Mouse (Mus musculus): Measurements from ENCODE around the gene Mrpl44. TPM values are rescaled to one million over a fixed set of nuclear protein-coding genes. Genes with fewer than 3 reads are reported as not detected.

Gene Mrpl44
- polyA plus RNA-seq (2012; rRNA removed) = 6.1 and 9.4 TPM in 2 replicates

DNA sequence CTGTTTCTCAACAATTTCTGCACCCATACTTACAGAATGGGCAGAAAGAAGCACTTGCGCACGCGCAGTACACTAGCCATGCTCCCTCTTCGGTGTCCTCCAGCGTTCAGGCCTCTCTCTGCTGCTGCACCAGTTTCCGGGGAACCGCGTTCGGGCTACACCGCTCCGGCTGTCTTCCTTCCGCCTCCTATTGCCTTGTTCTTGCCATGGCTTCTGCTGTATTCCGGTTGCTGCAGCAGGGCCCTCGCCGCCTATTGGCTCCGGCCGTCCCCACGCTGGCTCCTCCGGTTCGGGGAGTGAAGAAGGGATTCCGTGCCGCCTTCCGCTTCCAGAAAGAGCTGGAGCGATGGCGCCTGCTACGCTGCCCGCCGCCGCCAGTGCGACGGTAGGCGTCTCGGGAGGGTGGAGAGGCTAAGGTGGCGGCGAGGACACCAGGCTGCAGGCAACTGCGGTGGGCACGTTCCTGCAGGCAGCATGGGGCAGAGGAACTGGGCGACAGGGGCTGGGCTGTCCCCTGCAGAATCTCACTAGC is at the start of gene Mrpl44, which contains the start of gene Wdfy1:
TSS of gene Mrpl44 (plus strand) at position 92 of the 532 bp plus-strand sequence.
TSS of gene Wdfy1 (minus strand) at position 217 of the 532 bp plus-strand sequence.

Other genes starting within 250 kb of the Mrpl44 start
- gene Ap1s3, start 104.0 kb upstream of the Mrpl44 start, polyA plus RNA-seq (2012; rRNA removed) = 97.3 and 105 TPM in 2 replicates
- 69.1 and 70.2 TPM in 2 replicates for gene Wdfy1, start 125 bp downstream of the Mrpl44 start, polyA plus RNA-seq (2012; rRNA removed)
- 12.6 and 18.0 TPM in 2 replicates for gene Serpine2, start 85.2 kb downstream of the Mrpl44 start, polyA plus RNA-seq (2012; rRNA removed)

Data from colon, adult 2 months (tissue).